Mouse (Mus musculus) adrenal gland, adult 18-20 months (tissue): ENCODE results near the gene Tnrc18. TPM values are rescaled to one million over a fixed set of nuclear protein-coding genes. Genes with fewer than 3 reads are reported as not detected.

ENCODE experiments used
- DNase-seq, 2 experiments: peaks; one replicate each; pipeline ENCODE4 v3.0.0; 2021 to 2022; ENCODE audit warnings: low spot score in 2 of 2
- total RNA-seq, 2 experiments: library from RNA; stranded (reverse); gene quantifications; 1 replicate in 1 of 2; 2 replicates in 1 of 2; pipeline ENCODE4 v1.2.3; 2021

Gene Tnrc18
- total RNA-seq, 2 experiments from 2014 or later = 46.4 to 57.7 TPM

GRCm38 (mm10) chr5:142823096-142824062 lies 5.9 kb upstream of the Tnrc18 start:
- DNase-seq = peak; percentile 77 to 84

GRCm38 (mm10) chr5:142822286-142823095 lies 5.0 kb upstream of the Tnrc18 start:
- peak; percentile 51 to 57 for DNase-seq

- DNase-seq = peak in 1 of 2 experiments; percentile 39
These were observed 4.5 kb upstream of the Tnrc18 start for GRCm38 (mm10) chr5:142821974-142822285.

GRCm38 (mm10) chr5:142821266-142821973 lies 4.0 kb upstream of the Tnrc18 start:
- peak; percentile 90 to 95 for DNase-seq

GRCm38 (mm10) chr5:142820276-142821265 lies 3.1 kb upstream of the Tnrc18 start:
- DNase-seq = peak; percentile 66 to 68

- DNase-seq = peak; percentile 58 to 64
These were observed 2.2 kb upstream of the Tnrc18 start for GRCm38 (mm10) chr5:142819385-142820275.

- DNase-seq = peak; percentile 65 to 67
These were observed 1.2 kb upstream of the Tnrc18 start for GRCm38 (mm10) chr5:142818435-142819360.

- DNase-seq = peak; percentile 75 to 81
These were observed 495 bp downstream of the Tnrc18 start for GRCm38 (mm10) chr5:142816811-142817523.

GRCm38 (mm10) chr5:142816031-142816810 lies 1.2 kb downstream of the Tnrc18 start:
- peak; percentile 63 to 67 for DNase-seq

GRCm38 (mm10) chr5:142815421-142816001 lies 2.0 kb downstream of the Tnrc18 start:
- DNase-seq = peak in 1 of 2 experiments; percentile 49

GRCm38 (mm10) chr5:142814711-142815420 lies 2.6 kb downstream of the Tnrc18 start:
- DNase-seq = peak; percentile 61 to 72

GRCm38 (mm10) chr5:142814161-142814651 lies 3.3 kb downstream of the Tnrc18 start:
- DNase-seq = peak; percentile 55 to 60

- peak; percentile 38 to 47 for DNase-seq
These were observed 3.7 kb downstream of the Tnrc18 start for GRCm38 (mm10) chr5:142813722-142814111.

GRCm38 (mm10) chr5:142812976-142813721 lies 4.3 kb downstream of the Tnrc18 start:
- peak; percentile 45 to 48 for DNase-seq
